Mouse (Mus musculus) CH12.LX (cell line): ENCODE measurements around the gene Myom1.

Source experiments
- CTCF ChIP-seq, 2 experiments: IDR thresholded peaks in 1 of 2; conservative IDR thresholded peaks in 1 of 2; 2 replicates each; pipeline ENCODE4 v1.5.1; 2011 to 2012; ENCODE audit warnings: low read depth in 2 of 2, low read length in 2 of 2, improper control_type of control experiment in 1 of 2, inconsistent platforms in 1 of 2, mild to moderate bottlenecking in 1 of 2, moderate library complexity in 1 of 2
- E2F4 ChIP-seq: IDR thresholded peaks from 2 replicates; pipeline ENCODE4 v1.6.1; 2011; ENCODE audit warnings: low read depth, low read length, improper control_type of control experiment; ENCODE audit not compliant: insufficient replicate concordance
- ELF1 ChIP-seq: IDR thresholded peaks from 2 replicates; pipeline ENCODE4 v1.6.1; 2014; ENCODE audit warnings: low read depth, mild to moderate bottlenecking, inconsistent platforms, low read length, improper control_type of control experiment
- EP300 ChIP-seq: IDR thresholded peaks from 2 replicates; pipeline ENCODE4 v1.6.1; 2011; ENCODE audit warnings: low read length, improper control_type of control experiment
- ETS1 ChIP-seq: conservative IDR thresholded peaks from 2 replicates; pipeline ENCODE4 v1.6.1; 2012; ENCODE audit warnings: low read depth, mild to moderate bottlenecking, inconsistent platforms, low read length, improper control_type of control experiment, moderate library complexity
- KAT2A ChIP-seq: IDR thresholded peaks from 2 replicates; pipeline ENCODE4 v1.6.1; 2012; ENCODE audit warnings: low read length, improper control_type of control experiment, inconsistent platforms; ENCODE audit not compliant: insufficient replicate concordance
- MAFK ChIP-seq: IDR thresholded peaks from 2 replicates; pipeline ENCODE4 v1.6.1; 2011; ENCODE audit warnings: low read length, improper control_type of control experiment; ENCODE audit not compliant: insufficient replicate concordance
- MXI1 ChIP-seq: IDR thresholded peaks from 2 replicates; pipeline ENCODE4 v1.6.1; 2011; ENCODE audit warnings: mild to moderate bottlenecking, low read depth, low read length, improper control_type of control experiment
- NELFE ChIP-seq: IDR thresholded peaks from 2 replicates; pipeline ENCODE4 v1.6.1; 2011; ENCODE audit warnings: low read depth, low read length, improper control_type of control experiment
- POLR2A ChIP-seq: IDR thresholded peaks from 2 replicates; pipeline ENCODE4 v1.6.1; 2011; ENCODE audit warnings: low read depth, mild to moderate bottlenecking, improper control_type of control experiment, low read length
- TCF12 ChIP-seq: IDR thresholded peaks from 2 replicates; pipeline ENCODE4 v1.6.1; 2014; ENCODE audit warnings: low read depth, mild to moderate bottlenecking, inconsistent platforms, low read length, improper control_type of control experiment
- USF1 ChIP-seq: IDR thresholded peaks from 2 replicates; pipeline ENCODE4 v1.6.1; 2014; ENCODE audit warnings: low read depth, mild to moderate bottlenecking, inconsistent platforms, low read length, improper control_type of control experiment
- USF2 ChIP-seq: conservative IDR thresholded peaks from 2 replicates; pipeline ENCODE4 v1.6.1; 2011; ENCODE audit warnings: low read depth, low read length, improper control_type of control experiment
- ZC3H11A ChIP-seq: IDR thresholded peaks from 2 replicates; pipeline ENCODE4 v1.6.1; 2012; ENCODE audit warnings: low read depth, mild to moderate bottlenecking, inconsistent platforms, low read length, improper control_type of control experiment

- TF ChIP-seq CTCF (conservative IDR thresholded peaks at IDR 0.05 in 1 of 2, IDR thresholded peaks at IDR 0.05 in 1 of 2; ENCODE audit: low read depth in 2 of 2, low read length in 2 of 2) (no peak), POLR2A (no peak), ELF1 (no peak), MAFK (no peak), NELFE (no peak), USF1 (no peak), TCF12 (no peak), E2F4 (no peak), EP300 (no peak), ZC3H11A (no peak), KAT2A (no peak), USF2 (no peak), ETS1 (no peak), MXI1 (no peak)
These were observed 16.8 kb downstream of the Myom1 start for GRCm38 (mm10) chr17:71019309-71019655.
